Mouse (Mus musculus): ENCODE results near the gene Lrrc75b. TPM values are rescaled to one million over a fixed set of nuclear protein-coding genes. Genes with fewer than 3 reads are reported as not detected.
"Not testable (repeated sequence)": the region's sequence is repeated elsewhere in the genome, so short reads cannot be mapped to it uniquely, and the experiment has no call there.

The Lrrc75b gene
- polyA plus RNA-seq, 1 experiment from 2014 or later, result 1.2 TPM

DNA sequence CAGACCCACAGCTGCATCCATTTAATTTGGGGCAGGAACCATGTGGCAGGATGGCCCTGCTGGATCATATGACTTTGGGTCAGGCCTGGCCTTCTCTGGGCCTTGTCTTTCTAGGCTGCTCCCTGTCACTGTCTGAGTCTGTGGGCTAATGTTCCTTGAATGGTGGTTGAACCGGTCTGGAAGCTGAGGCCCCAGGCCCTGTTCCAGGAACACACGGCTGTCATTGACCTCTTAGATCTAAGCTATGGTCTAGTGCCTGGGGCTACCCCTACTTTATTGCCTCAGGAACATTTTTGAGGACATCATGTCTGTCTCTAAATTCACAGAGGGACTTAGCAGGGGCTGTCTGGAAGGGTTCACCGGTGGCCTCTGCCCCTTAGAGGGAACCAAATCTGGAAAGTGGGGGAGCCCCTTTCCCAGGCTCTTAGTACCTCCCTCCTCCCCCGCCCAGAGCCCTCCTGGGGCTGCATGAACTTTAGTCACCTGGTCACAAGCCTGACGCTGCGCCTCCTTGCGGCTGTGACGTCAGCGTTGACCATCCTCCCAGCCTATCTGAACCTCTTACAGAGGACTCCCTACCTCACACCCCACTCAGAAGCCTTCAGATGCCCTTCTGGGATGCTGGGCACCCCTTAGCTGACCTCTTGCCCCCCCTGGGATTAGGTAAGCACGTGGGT is 11.0 kb upstream of the Lrrc75b start:
- no peak for ATAC-seq
- Histone ChIP-seq H3K4me2 (replicated peaks; ENCODE audit: low read depth) (no peak overlapping the region), H3K27ac (ENCODE audit: low read depth, low read length) (no peak overlapping the region; the same call in 1 of the 2 replicates), H3K4me3 (ENCODE audit: low read depth, low read length) (no peak overlapping the region), H3K9me3 (ENCODE audit: control insufficient read depth) (no peaks in the 10 kb centered on the region), H3K9ac (ENCODE audit: low read depth, low read length) (no peak overlapping the region), H3K4me1 (replicated peaks; ENCODE audit: control insufficient read depth, insufficient read depth, low read length) (0 out of 2 replicates have a peak, but pooled peaks cover 3% of the 10 kb centered on the region), H3K27me3 (replicated peaks; ENCODE audit: control insufficient read depth, insufficient read depth, low read length) (no peaks in the 10 kb centered on the region), H3K36me3 (ENCODE audit: control insufficient read depth, insufficient read depth) (peaks cover 3% of the 10 kb centered on the region; the same call in 1 of the 2 replicates)
- 29% methylated on average over 10 of the region's 10 CpGs for WGBS
- TF ChIP-seq CTCF (IDR thresholded peaks at IDR 0.05; ENCODE audit: low read depth), result 0 out of 2 replicates have a peak, but pooled peaks have one; percentile 3

DNA sequence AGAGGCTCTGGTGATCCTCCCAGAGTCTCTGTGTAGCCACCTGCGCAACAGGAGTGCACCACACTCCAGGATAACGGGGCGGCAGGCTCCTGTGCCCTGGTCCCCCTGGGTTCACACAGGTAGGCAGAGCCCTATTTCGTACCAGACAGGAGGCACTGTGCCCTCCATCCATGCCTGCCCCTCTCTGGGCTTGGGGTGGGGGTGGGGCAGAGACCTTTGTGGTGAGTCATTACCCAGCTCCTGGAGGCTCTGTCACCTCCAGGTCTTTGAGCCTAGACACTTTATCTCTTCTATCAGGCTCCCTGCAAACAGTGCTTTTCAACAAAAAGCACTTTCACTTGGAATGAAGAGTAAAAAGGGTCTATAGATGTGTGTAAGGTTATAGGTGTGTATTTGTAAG is 8.7 kb upstream of the Lrrc75b start:
- Histone ChIP-seq H3K4me2 (replicated peaks; ENCODE audit: low read depth) (peak overlapping the region; percentile 49), H3K4me1 (replicated peaks; ENCODE audit: control insufficient read depth, insufficient read depth, low read length) (0 out of 2 replicates have a peak, but pooled peaks cover 6% of the 10 kb centered on the region), H3K9ac (ENCODE audit: low read depth, low read length) (no peak overlapping the region), H3K9me3 (ENCODE audit: control insufficient read depth) (no peaks in the 10 kb centered on the region), H3K36me3 (ENCODE audit: control insufficient read depth, insufficient read depth) (no peaks in the 10 kb centered on the region), H3K4me3 (ENCODE audit: low read depth, low read length) (no peak overlapping the region; the same call in 1 of the 2 replicates), H3K27ac (ENCODE audit: low read depth, low read length) (no peak overlapping the region), H3K27me3 (replicated peaks; ENCODE audit: control insufficient read depth, insufficient read depth, low read length) (no peaks in the 10 kb centered on the region)
- 23% methylated on average over 4 of the region's 4 CpGs for WGBS
- no peak for ATAC-seq
- no peak for TF ChIP-seq CTCF (IDR thresholded peaks at IDR 0.05; ENCODE audit: low read depth)

DNA sequence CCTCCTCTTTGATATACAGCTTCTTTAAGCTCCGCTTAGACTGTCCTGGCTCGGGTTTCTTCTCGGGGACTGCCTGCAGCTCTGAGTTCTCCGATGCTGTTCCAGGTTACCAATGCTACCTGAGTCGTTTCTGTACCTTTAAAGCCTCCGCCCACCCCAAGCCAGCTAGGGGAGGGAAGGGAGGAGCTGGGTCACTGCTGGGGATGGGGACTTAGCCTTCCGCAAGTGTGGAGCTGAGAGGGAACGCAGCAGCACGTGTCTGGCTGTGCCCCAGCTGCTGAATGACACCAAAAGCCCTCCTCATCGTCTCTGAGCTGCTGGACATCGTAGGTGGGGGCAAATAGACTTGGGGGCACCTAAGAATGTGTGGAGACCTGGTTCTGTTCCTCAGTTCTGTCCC is 8.3 kb upstream of the Lrrc75b start:
- Histone ChIP-seq H3K9ac (ENCODE audit: low read depth, low read length) (0 out of 2 replicates have a peak overlapping the region, but pooled peaks have one; percentile 3), H3K27me3 (replicated peaks; ENCODE audit: control insufficient read depth, insufficient read depth, low read length) (no peaks in the 10 kb centered on the region), H3K4me2 (replicated peaks; ENCODE audit: low read depth) (peak overlapping the region; percentile 49), H3K4me3 (ENCODE audit: low read depth, low read length) (no peak overlapping the region; the same call in 1 of the 2 replicates), H3K36me3 (ENCODE audit: control insufficient read depth, insufficient read depth) (no peaks in the 10 kb centered on the region), H3K27ac (ENCODE audit: low read depth, low read length) (no peak overlapping the region), H3K9me3 (ENCODE audit: control insufficient read depth) (no peaks in the 10 kb centered on the region), H3K4me1 (replicated peaks; ENCODE audit: control insufficient read depth, insufficient read depth, low read length) (0 out of 2 replicates have a peak, but pooled peaks cover 6% of the 10 kb centered on the region)
- no peak for TF ChIP-seq CTCF (IDR thresholded peaks at IDR 0.05; ENCODE audit: low read depth)
- ATAC-seq, result no peak
- 8% methylated on average over 11 of the region's 11 CpGs for WGBS

DNA sequence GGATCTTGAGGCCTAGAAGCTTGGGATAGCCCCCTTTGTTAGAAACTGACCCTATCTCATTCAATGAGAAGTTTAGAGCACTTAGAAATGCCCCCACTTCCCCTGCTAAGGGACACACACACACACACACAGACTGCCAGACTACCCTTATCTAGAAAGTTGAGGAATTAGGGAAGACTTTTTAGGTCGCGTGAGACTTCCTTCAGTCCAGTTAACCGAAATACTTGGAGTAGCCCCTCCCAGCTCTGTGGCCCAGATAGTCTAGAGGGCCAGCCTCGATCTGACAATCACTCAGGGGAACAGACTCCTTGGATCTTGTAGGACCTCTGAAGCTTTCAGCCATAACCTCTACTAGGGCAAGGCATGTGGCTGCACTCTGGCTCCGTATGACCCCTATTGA is 7.9 kb upstream of the Lrrc75b start:
- Histone ChIP-seq H3K36me3 (ENCODE audit: control insufficient read depth, insufficient read depth) (no peaks in the 10 kb centered on the region), H3K9me3 (ENCODE audit: control insufficient read depth) (no peaks in the 10 kb centered on the region), H3K9ac (ENCODE audit: low read depth, low read length) (0 out of 2 replicates have a peak overlapping the region, but pooled peaks have one; percentile 3), H3K27ac (ENCODE audit: low read depth, low read length) (no peak overlapping the region), H3K4me2 (replicated peaks; ENCODE audit: low read depth) (peak overlapping the region; percentile 49), H3K4me1 (replicated peaks; ENCODE audit: control insufficient read depth, insufficient read depth, low read length) (0 out of 2 replicates have a peak, but pooled peaks cover 6% of the 10 kb centered on the region), H3K4me3 (ENCODE audit: low read depth, low read length) (no peak overlapping the region), H3K27me3 (replicated peaks; ENCODE audit: control insufficient read depth, insufficient read depth, low read length) (no peaks in the 10 kb centered on the region)
- 29% methylated on average over 5 of the region's 5 CpGs for WGBS
- ATAC-seq, result no peak
- TF ChIP-seq CTCF (IDR thresholded peaks at IDR 0.05; ENCODE audit: low read depth), result no peak

DNA sequence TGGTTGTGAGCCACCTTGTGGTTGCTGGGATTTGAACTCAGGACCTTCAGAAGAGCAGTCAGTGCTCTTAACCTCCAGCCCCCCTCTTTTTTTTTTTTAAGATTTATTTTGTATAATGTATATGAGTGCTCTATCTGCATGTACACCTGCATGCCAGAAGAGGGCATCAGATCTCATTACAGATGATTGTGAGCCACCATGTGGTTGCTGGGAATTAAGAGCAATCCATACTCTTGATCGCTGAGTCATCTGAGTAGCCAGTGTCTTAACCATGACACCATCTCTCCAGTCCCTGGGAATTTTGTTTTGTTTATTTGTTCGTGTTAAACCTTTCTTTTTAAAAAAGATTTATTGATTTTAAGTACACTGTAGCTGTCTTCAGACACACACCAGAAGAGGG is 6.6 kb upstream of the Lrrc75b start:
- not testable (repeated sequence) for H3K27me3 ChIP-seq (replicated peaks; ENCODE audit: control insufficient read depth, insufficient read depth, low read length); H3K27ac ChIP-seq (ENCODE audit: low read depth, low read length); H3K4me3 ChIP-seq (ENCODE audit: low read depth, low read length); H3K9ac ChIP-seq (ENCODE audit: low read depth, low read length); ATAC-seq; H3K36me3 ChIP-seq (ENCODE audit: control insufficient read depth, insufficient read depth); H3K9me3 ChIP-seq (ENCODE audit: control insufficient read depth); H3K4me1 ChIP-seq (replicated peaks; ENCODE audit: control insufficient read depth, insufficient read depth, low read length)
- peak overlapping the region; percentile 57; the same call in 1 of the 2 replicates for H3K4me2 ChIP-seq (replicated peaks; ENCODE audit: low read depth)
- peak; percentile 48; the same call in 1 of the 2 replicates for TF ChIP-seq CTCF (IDR thresholded peaks at IDR 0.05; ENCODE audit: low read depth)
- 70% methylated on average over 2 of the region's 2 CpGs for WGBS

DNA sequence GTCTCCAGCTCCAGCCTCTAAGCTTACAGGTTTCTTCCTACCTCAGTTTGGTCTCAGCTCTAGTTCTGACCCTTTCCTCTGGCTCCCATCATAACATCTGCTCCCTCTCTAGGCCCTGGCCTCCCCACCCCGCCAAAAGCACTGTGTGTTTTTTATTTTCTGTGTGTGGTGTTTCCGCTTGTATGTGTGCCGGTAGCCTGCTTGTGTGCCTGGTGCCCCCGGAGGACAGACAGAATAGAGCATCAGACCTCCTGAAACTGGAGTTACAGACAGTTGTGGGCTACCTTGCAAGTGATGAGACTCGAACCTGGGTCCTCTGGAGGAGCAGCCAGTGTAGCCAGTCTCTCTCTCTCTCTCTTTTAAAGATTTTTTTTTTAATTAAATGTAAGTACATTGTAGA is 6.2 kb upstream of the Lrrc75b start:
- no peak overlapping the region for H3K4me3 ChIP-seq (ENCODE audit: low read depth, low read length)
- H3K9me3 ChIP-seq (ENCODE audit: control insufficient read depth), result no peaks in the 10 kb centered on the region
- ATAC-seq, result peak; percentile 19; the same call in 1 of the 2 replicates
- H3K9ac ChIP-seq (ENCODE audit: low read depth, low read length), result no peak overlapping the region
- peaks cover 2% of the 10 kb centered on the region; the same call in 1 of the 2 replicates for H3K27me3 ChIP-seq (replicated peaks; ENCODE audit: control insufficient read depth, insufficient read depth, low read length)
- WGBS, result 55% methylated on average over 5 of the region's 5 CpGs
- no peak for TF ChIP-seq CTCF (IDR thresholded peaks at IDR 0.05; ENCODE audit: low read depth)
- no peaks in the 10 kb centered on the region for H3K36me3 ChIP-seq (ENCODE audit: control insufficient read depth, insufficient read depth)
- H3K4me2 ChIP-seq (replicated peaks; ENCODE audit: low read depth), result peak overlapping the region; percentile 57
- 0 out of 2 replicates have a peak, but pooled peaks cover 6% of the 10 kb centered on the region for H3K4me1 ChIP-seq (replicated peaks; ENCODE audit: control insufficient read depth, insufficient read depth, low read length)
- peak overlapping the region; percentile 89 for H3K27ac ChIP-seq (ENCODE audit: low read depth, low read length)
